Mouse (Mus musculus) megakaryocyte, embryonic 14.5 days (primary cell): Measurements from ENCODE around the gene Hoxc4.

Experiments used
- FLI1 ChIP-seq: IDR thresholded peaks from 2 replicates; pipeline ENCODE4 v1.6.1; 2012; ENCODE audit warnings: low read length, inconsistent platforms, mixed read lengths
- GATA1 ChIP-seq: IDR thresholded peaks from 3 replicates; pipeline ENCODE4 v1.6.1; 2012; ENCODE audit warnings: mixed read lengths, low read length, inconsistent platforms, borderline replicate concordance

GRCm38 (mm10) chr15:102970740-102971139, 48.0 kb upstream of the Hoxc4 start:
- TF ChIP-seq GATA1 (no peak), FLI1 (no peak)
